Mouse (Mus musculus) liver, postnatal 0 days (tissue): ENCODE measurements at regions not wholly inside any gene's neighbourhood (a gene's known extent, or its start where the extent isn't known, plus 50 kb on each side); places are given as distances from the start of the nearest gene placed in this dataset.
A peak's percentile ranks its signal among the peaks of the same experiment; 100 is the strongest.

ENCODE experiments used
- ATAC-seq: fragments of 200-750 bp; cut with Nextera tagmentation; 2 replicates; pipeline ENCODE4 v1.8.0; 2017; ENCODE audit warnings: mild to moderate bottlenecking, moderate library complexity
- DNase-seq: peaks from one replicate; pipeline ENCODE4 v3.0.0-alpha.2; 2016
- H3K27ac ChIP-seq: fragments of 300-500 bp; sonication (generic); 2 replicates; pipeline ENCODE4 v1.5.1; 2014; ENCODE audit warnings: antibody characterized with exemption, moderate library complexity, mild to moderate bottlenecking, low read depth
- H3K27me3 ChIP-seq: fragments of 300-500 bp; sonication (generic); 2 replicates; pipeline ENCODE4 v1.6.1; 2014; ENCODE audit warnings: low read length, control low read depth, mixed read lengths; ENCODE audit not compliant: insufficient read depth
- H3K36me3 ChIP-seq: fragments of 300-500 bp; sonication (generic); replicated peaks from 2 replicates; pipeline ENCODE4 v1.6.1; 2014; ENCODE audit warnings: mild to moderate bottlenecking, control low read depth, low read length, moderate library complexity, mixed read lengths; ENCODE audit not compliant: insufficient read depth
- H3K4me1 ChIP-seq: fragments of 300-500 bp; sonication (generic); 2 replicates; pipeline ENCODE4 v1.6.1; 2014; ENCODE audit warnings: antibody characterized with exemption, mild to moderate bottlenecking, control low read depth; ENCODE audit not compliant: insufficient read depth
- H3K4me2 ChIP-seq: fragments of 300-500 bp; sonication (generic); 2 replicates; pipeline ENCODE4 v1.6.1; 2014; ENCODE audit warnings: low read depth, mild to moderate bottlenecking, low read length, moderate library complexity, mixed read lengths
- H3K4me3 ChIP-seq: fragments of 300-500 bp; sonication (generic); 2 replicates; pipeline ENCODE4 v1.5.1; 2014; ENCODE audit warnings: low read depth, low read length
- H3K9ac ChIP-seq: fragments of 300-500 bp; sonication (generic); replicated peaks from 2 replicates; pipeline ENCODE4 v1.6.1; 2014; ENCODE audit warnings: mild to moderate bottlenecking, moderate library complexity
- H3K9me3 ChIP-seq: fragments of 300-500 bp; sonication (generic); 2 replicates; pipeline ENCODE4 v1.6.1; 2016; ENCODE audit warnings: mild to moderate bottlenecking, control low read depth, low read length, mixed read lengths
- CTCF ChIP-seq: sonication (generic); IDR thresholded peaks from 2 replicates; pipeline ENCODE4 v1.5.1; 2016; ENCODE audit warnings: antibody characterized with exemption, low read depth
- EP300 ChIP-seq: IDR thresholded peaks from 2 replicates; pipeline ENCODE4 v1.6.1; 2016; ENCODE audit warnings: antibody characterized with exemption, low read depth, mild to moderate bottlenecking
- WGBS: fragments of 180-500 bp; shearing (Covaris S2); extraction: QIAGEN DNeasy Blood & Tissue Kit; methylation state at CpG from one replicate; pipeline ENCODE4 v1.1.7; 2014; ENCODE audit not compliant: insufficient replicate concordance; 5-methylcytosine and 5-hydroxymethylcytosine counted together

DNA sequence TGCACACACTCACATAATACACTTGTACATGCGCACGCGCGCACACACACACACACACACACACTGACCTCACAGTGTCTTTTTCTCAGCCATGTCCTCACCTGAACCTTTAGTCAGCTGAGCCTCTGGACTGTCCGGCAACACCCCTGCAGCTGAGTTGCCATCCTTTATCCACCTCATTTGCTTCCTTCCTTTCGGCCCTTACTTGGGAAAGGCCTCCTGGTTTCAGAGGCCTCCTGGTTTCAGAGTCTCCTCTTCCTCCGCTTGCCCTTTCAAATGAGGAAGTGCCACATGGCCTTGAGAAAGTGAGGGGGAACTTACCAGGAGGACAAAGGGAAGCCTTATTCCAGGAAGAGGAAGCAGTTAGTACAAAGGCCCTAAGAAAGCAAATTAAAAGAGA is 128.0 kb downstream of the Zfp706 start:
- Histone ChIP-seq H3K4me2 (peak overlapping the region; percentile 35; the same call in 1 of the 2 replicates), H3K36me3 (no peaks in the 10 kb centered on the region), H3K27ac (peak overlapping the region; percentile 44), H3K9me3 (no peaks in the 10 kb centered on the region), H3K9ac (no peak overlapping the region), H3K4me3 (no peak overlapping the region), H3K27me3 (no peaks in the 10 kb centered on the region), H3K4me1 (peaks cover 7% of the 10 kb centered on the region)
- 60% methylated on average over 7 of the region's 7 CpGs for WGBS
- DNase-seq (no peak), ATAC-seq (peak; percentile 32; the same call in 1 of the 2 replicates)
- TF ChIP-seq CTCF (no peak), EP300 (no peak)

DNA sequence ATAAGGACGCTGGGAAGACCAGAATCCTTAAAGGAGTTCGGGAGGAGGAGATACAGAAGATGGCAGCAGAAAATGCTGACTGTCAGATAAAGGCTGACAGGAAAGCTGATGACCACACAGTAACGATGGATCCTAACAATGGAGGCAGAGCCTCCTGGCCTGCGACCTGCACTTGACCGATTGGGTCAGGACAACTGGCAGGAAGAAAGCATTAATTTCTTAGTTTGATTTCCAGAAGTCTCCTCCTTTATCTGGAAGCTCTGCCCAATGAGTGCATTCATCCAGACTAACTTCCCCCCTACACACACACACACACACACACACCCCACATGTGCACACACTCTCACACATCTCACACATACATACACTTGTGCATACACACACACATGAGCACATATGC is 128.6 kb downstream of the Zfp706 start:
- WGBS = 24% methylated on average over 5 of the region's 5 CpGs

DNA sequence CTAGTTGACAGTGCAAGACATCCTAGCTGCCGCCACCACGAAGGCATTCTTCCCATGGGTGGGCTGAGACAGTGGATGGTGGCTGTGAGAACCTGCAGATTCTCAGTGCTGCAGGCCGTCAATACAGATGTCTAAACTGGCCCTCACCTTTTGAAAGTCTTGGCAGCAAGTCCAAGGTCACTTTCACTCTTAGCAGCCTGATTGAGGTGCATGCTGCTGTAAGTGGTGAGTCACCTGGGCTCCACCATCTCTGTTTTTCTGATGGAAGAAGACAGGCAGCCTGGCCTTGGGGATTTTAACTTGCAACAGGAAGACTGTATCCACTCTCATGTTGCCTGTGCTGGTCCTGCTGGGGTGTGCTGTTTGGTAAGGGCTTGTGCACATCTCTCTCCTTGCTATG is 129.3 kb downstream of the Zfp706 start:
- H3K4me3 ChIP-seq = no peak overlapping the region
- DNase-seq = no peak
- ATAC-seq = no peak
- H3K27me3 ChIP-seq = no peaks in the 10 kb centered on the region
- peaks cover 12% of the 10 kb centered on the region for H3K4me1 ChIP-seq
- whole genome bisulfite sequencing = 67% methylated on average over 3 of the region's 3 CpGs
- H3K27ac ChIP-seq = no peak overlapping the region
- H3K4me2 ChIP-seq = no peak overlapping the region
- H3K36me3 ChIP-seq = no peaks in the 10 kb centered on the region
- no peaks in the 10 kb centered on the region for H3K9me3 ChIP-seq
- TF ChIP-seq EP300 (no peak), CTCF (no peak)
- no peak overlapping the region for H3K9ac ChIP-seq

More for the DNA sequence above, 128.6 kb downstream of the Zfp706 start:
- TF ChIP-seq CTCF (no peak), EP300 (no peak)
- H3K4me1 ChIP-seq = peaks cover 8% of the 10 kb centered on the region
- H3K27me3 ChIP-seq = no peaks in the 10 kb centered on the region
- peak overlapping the region; percentile 44 for H3K27ac ChIP-seq
- H3K36me3 ChIP-seq = no peaks in the 10 kb centered on the region
- no peak overlapping the region for H3K9ac ChIP-seq
- DNase-seq (no peak), ATAC-seq (no peak)
- H3K9me3 ChIP-seq = no peaks in the 10 kb centered on the region
- peak overlapping the region; percentile 35; the same call in 1 of the 2 replicates for H3K4me2 ChIP-seq
- no peak overlapping the region for H3K4me3 ChIP-seq

DNA sequence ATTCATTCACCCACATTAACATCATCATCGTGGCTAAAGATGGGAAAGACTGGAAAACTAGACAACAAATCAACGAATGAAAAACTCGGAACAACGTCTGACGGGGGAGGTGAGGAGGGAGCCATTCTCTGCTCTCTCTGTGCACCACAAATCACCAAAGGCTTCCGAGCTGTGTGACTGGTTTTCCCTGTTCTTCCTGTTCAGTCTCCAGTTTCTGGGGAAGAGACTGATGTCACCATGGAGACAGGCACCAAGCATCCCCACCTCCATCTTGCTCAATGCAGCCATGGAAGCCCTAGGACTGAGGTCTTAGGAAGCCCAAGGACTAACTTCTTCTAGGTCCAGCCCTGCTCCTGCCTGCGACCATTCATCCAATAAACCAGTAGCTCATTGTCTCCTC is 130.1 kb downstream of the Zfp706 start:
- no peaks in the 10 kb centered on the region for H3K36me3 ChIP-seq
- ATAC-seq = no peak
- H3K9ac ChIP-seq = no peak overlapping the region
- DNase-seq = no peak
- no peaks in the 10 kb centered on the region for H3K27me3 ChIP-seq
- 75% methylated on average over 7 of the region's 7 CpGs for WGBS
- H3K9me3 ChIP-seq = no peaks in the 10 kb centered on the region
- no peak overlapping the region for H3K4me2 ChIP-seq
- H3K4me3 ChIP-seq = no peak overlapping the region
- H3K27ac ChIP-seq = no peak overlapping the region
- peaks cover 12% of the 10 kb centered on the region for H3K4me1 ChIP-seq
- TF ChIP-seq EP300 = no peak
- TF ChIP-seq CTCF = no peak

DNA sequence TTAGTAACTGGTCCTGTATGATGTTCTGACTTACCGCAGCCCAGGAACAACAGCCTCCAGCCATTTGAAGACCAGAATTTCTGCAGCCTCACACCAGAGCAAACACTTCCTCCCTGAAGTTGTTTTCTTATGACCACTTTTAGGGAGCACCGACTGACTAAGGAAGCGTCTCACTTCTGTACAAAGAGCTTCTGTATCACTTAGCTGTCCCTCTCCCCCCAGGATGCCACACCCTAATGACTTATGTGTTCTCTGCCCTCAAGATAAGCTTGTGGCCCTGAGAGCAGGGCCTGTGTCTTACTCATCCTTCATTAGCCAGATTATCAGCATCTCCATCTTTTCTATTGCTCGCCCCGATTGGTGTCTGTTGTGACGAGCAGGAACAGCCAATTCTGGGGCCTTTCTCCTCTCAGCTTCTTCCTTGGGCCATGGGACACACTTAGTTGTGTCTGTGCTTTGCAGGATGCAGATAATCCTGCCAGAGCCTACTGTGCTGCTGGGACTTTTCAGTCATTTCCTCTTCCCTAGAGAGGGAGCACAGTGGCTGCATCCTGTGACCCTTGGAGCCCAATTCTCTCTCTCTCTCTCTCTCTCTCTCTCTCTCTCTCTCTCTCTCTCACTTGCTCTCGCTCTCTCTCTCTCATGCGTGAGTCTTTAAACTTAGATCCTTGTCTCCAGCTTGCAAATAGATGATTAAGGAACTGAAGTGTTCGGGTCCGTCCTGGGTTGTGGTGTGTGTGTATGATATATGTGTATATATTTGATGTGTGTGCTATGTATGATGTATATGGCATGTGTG is 131.4 kb downstream of the Zfp706 start:
- H3K4me1 ChIP-seq = peaks cover 12% of the 10 kb centered on the region
- ATAC-seq (peak; percentile 63), DNase-seq (no peak)
- no peaks in the 10 kb centered on the region for H3K9me3 ChIP-seq
- 44% methylated on average over 10 of the region's 10 CpGs for WGBS
- no peak overlapping the region for H3K4me3 ChIP-seq
- H3K27me3 ChIP-seq = no peaks in the 10 kb centered on the region
- H3K9ac ChIP-seq = no peak overlapping the region
- peak overlapping the region; percentile 48 for H3K27ac ChIP-seq
- no peak overlapping the region for H3K4me2 ChIP-seq
- TF ChIP-seq EP300 = no peak
- no peak for TF ChIP-seq CTCF
- no peaks in the 10 kb centered on the region for H3K36me3 ChIP-seq

DNA sequence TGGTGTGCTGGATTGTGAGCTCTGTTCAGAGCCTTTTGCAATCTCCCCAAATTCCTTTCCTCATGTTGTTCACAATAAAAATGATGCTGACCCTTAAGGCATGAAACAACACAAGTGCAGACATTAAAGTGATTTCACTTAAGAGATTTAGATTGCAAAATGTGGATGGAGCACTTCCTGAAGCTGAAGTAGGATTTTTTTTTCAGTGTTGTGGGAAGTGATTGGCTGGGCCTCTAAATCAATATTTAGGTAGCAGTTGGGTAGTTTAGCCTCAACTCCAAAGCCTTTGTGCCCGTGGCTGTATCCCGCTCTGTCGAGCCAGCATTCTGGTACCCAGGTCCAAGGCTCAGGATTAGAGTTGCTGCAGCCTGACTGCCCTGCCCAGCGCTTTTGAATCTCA is 133.0 kb downstream of the Zfp706 start:
- Histone ChIP-seq H3K27me3 (no peaks in the 10 kb centered on the region), H3K36me3 (no peaks in the 10 kb centered on the region), H3K4me1 (peaks cover 8% of the 10 kb centered on the region), H3K27ac (no peak overlapping the region), H3K9ac (no peak overlapping the region), H3K4me3 (no peak overlapping the region), H3K9me3 (no peaks in the 10 kb centered on the region), H3K4me2 (no peak overlapping the region)
- WGBS = 71% methylated on average over 4 of the region's 4 CpGs
- no peak for DNase-seq
- TF ChIP-seq CTCF = no peak
- TF ChIP-seq EP300 = no peak
- no peak for ATAC-seq

DNA sequence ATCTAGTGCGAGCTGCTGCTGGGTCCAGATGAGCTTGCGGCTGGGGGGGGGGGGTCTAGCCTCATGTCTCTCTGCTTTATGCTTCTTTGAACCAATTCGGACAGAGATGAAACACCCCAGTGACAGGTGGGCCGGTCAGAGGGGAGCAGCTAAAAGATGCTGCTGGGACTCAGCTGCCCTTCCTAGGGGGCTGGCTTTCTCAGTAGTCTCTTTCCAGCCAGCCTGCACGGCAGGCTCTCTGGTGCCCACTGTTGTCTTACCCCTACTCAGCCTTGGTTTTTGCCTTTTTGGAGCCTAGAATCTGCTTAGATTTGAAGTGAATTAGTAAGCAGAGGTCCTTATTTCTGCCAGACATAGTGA is 133.7 kb downstream of the Zfp706 start:
- no peak for DNase-seq

More for the DNA sequence above, 133.7 kb downstream of the Zfp706 start:
- Histone ChIP-seq H3K27ac (no peak overlapping the region), H3K4me3 (no peak overlapping the region), H3K36me3 (no peaks in the 10 kb centered on the region), H3K27me3 (no peaks in the 10 kb centered on the region), H3K4me1 (peaks cover 8% of the 10 kb centered on the region), H3K9ac (no peak overlapping the region), H3K9me3 (no peaks in the 10 kb centered on the region), H3K4me2 (no peak overlapping the region)
- TF ChIP-seq EP300 = no peak
- TF ChIP-seq CTCF = no peak
- 71% methylated on average over 5 of the region's 5 CpGs for WGBS
- ATAC-seq = no peak
